Mouse (Mus musculus) brain, embryonic 14.5 days (tissue): Measurements from ENCODE around the gene Mgat4a.

Experiments used
- CTCF ChIP-seq: fragments of 200-500 bp; IDR thresholded peaks from 2 replicates; pipeline ENCODE4 v1.5.1; 2012; ENCODE audit warnings: inconsistent platforms, mild to moderate bottlenecking, moderate library complexity, borderline replicate concordance; ENCODE audit not compliant: insufficient read depth, insufficient read length; ENCODE audit errors: extremely low read depth
- POLR2A ChIP-seq: fragments of 200-500 bp; IDR thresholded peaks from 2 replicates; pipeline ENCODE4 v1.6.1; 2012; ENCODE audit warnings: mild to moderate bottlenecking, inconsistent platforms, borderline replicate concordance; ENCODE audit not compliant: poor library complexity, insufficient read depth, insufficient read length, severe bottlenecking; ENCODE audit errors: extremely low read depth

- no peak for TF ChIP-seq CTCF
- TF ChIP-seq POLR2A: no peak
Measured at GRCm38 (mm10) chr1:37500723-37501122, 40.1 kb downstream of the Mgat4a start.
